ENCODE assay signal across 29 mouse cellular contexts in genomic region chr19:5999969-6000368, GRCm38 (mm10). TPM values are rescaled to one million over a fixed set of nuclear protein-coding genes. Genes with fewer than 3 reads are reported as not detected.
A peak's percentile ranks its signal among the peaks of the same experiment; 100 is the strongest.
DNase-seq lines count a peak whose midpoint lies in the region; ATAC-seq and TF ChIP-seq lines count a peak whose summit lies in the region.
"Had no signal": no experiment of that assay in that cellular context is flagged by ENCODE, and none has a peak within 500 bp of the region (broad histone marks: within the 10 kb centered on the region; RNA-seq: fewer than 3 reads in every experiment).

No protein-coding gene starts in this region.

- peak; percentile 19 for DNase-seq in lung, postnatal 0 days (ENCODE audit: low spot score)
- DNase-seq in lung, postnatal 36 days: no peak
- DNase-seq in 3T3-L1 (ENCODE audit: low read depth, low spot score) (peak; percentile 58), 416B (ENCODE audit: low read depth) (peak; percentile 43), NIH3T3 (ENCODE audit: low read depth) (peak; percentile 44), liver (no peak)
- DNase-seq in frontal cortex, postnatal 36 days (ENCODE audit: low spot score in 2 of 2): no peak
- DNase-seq: adrenal gland, adult 2 months; adrenal gland, postnatal 10 days; adrenal gland, postnatal 25 days; cerebellum, adult 11 months; cerebellum, adult 18-20 months; cerebellum, adult 8-10 months; cerebellum, adult 9-11 months; cerebellum, postnatal 14 days; cerebellum, postnatal 36 days; embryo, embryonic 11 days had no signal

- peak; percentile 22 for TF ChIP-seq CTCF in lung, postnatal 0 days (IDR thresholded peaks at IDR 0.05)

- 60% methylated on average over 5 of the region's 5 CpGs for WGBS in lung, postnatal 0 days
- WGBS in hindbrain, embryonic 12.5 days: 72% methylated on average over 5 of the region's 5 CpGs

- no peak for ATAC-seq in lung, postnatal 0 days
- ATAC-seq in hindbrain, embryonic 12.5 days (ENCODE audit: low FRiP score): no peak
- ATAC-seq: forebrain, embryonic 14.5 days; forebrain, embryonic 16.5 days had no signal

- H3K27ac ChIP-seq in lung, postnatal 0 days (ENCODE audit: low read length): no peak overlapping the region
- no peak overlapping the region for H3K27ac ChIP-seq in hindbrain, embryonic 12.5 days
- H3K27ac ChIP-seq: embryonic facial prominence, embryonic 13.5 days; embryonic facial prominence, embryonic 15.5 days; forebrain, embryonic 10.5 days; forebrain, embryonic 12.5 days had no signal

- peaks cover 15% of the 10 kb centered on the region; the same call in 1 of the 2 replicates for H3K36me3 ChIP-seq in lung, postnatal 0 days (ENCODE audit: insufficient read depth, low read length)
- no peaks in the 10 kb centered on the region for H3K36me3 ChIP-seq in hindbrain, embryonic 12.5 days
- H3K36me3 ChIP-seq: forebrain, embryonic 10.5 days; forebrain, embryonic 12.5 days had no signal

- TF ChIP-seq EP300 in lung, postnatal 0 days (IDR thresholded peaks at IDR 0.05): no peak

- H3K4me1 ChIP-seq in lung, postnatal 0 days (ENCODE audit: insufficient read depth, low read depth, low read length): no peaks in the 10 kb centered on the region; the same call in 1 of the 2 replicates
- H3K4me1 ChIP-seq in hindbrain, embryonic 12.5 days: no peaks in the 10 kb centered on the region
- H3K4me1 ChIP-seq: embryonic facial prominence, embryonic 13.5 days; embryonic facial prominence, embryonic 15.5 days; forebrain, embryonic 12.5 days had no signal

- no peaks in the 10 kb centered on the region for H3K9me3 ChIP-seq in lung, postnatal 0 days (ENCODE audit: low read length)
- H3K9me3 ChIP-seq in hindbrain, embryonic 12.5 days (replicated peaks): no peaks in the 10 kb centered on the region
- H3K9me3 ChIP-seq: embryonic facial prominence, embryonic 13.5 days; embryonic facial prominence, embryonic 15.5 days; forebrain, embryonic 10.5 days; forebrain, embryonic 12.5 days; G1E had no signal

- H3K9ac ChIP-seq in lung, postnatal 0 days (replicated peaks; ENCODE audit: low read depth): no peak overlapping the region
- H3K9ac ChIP-seq in hindbrain, embryonic 12.5 days: no peak overlapping the region
- H3K9ac ChIP-seq: embryonic facial prominence, embryonic 13.5 days; embryonic facial prominence, embryonic 15.5 days; forebrain, embryonic 12.5 days had no signal

- no peak overlapping the region for H3K4me2 ChIP-seq in lung, postnatal 0 days (replicated peaks; ENCODE audit: low read depth, low read length)
- no peak overlapping the region for H3K4me2 ChIP-seq in hindbrain, embryonic 12.5 days (replicated peaks)
- H3K4me2 ChIP-seq: embryonic facial prominence, embryonic 13.5 days; embryonic facial prominence, embryonic 15.5 days; forebrain, embryonic 12.5 days had no signal

- H3K27me3 ChIP-seq in lung, postnatal 0 days (replicated peaks; ENCODE audit: insufficient read depth, low read length): no peaks in the 10 kb centered on the region
- no peaks in the 10 kb centered on the region for H3K27me3 ChIP-seq in hindbrain, embryonic 12.5 days
- H3K27me3 ChIP-seq: embryonic facial prominence, embryonic 13.5 days; embryonic facial prominence, embryonic 15.5 days; forebrain, embryonic 12.5 days had no signal

- H3K4me3 ChIP-seq in lung, postnatal 0 days (ENCODE audit: low read depth, low read length): no peak overlapping the region
- no peak overlapping the region for H3K4me3 ChIP-seq in hindbrain, embryonic 12.5 days
- H3K4me3 ChIP-seq: embryonic facial prominence, embryonic 13.5 days; embryonic facial prominence, embryonic 15.5 days; erythroblast, embryonic 14.5 days; forebrain, embryonic 10.5 days; forebrain, embryonic 12.5 days had no signal

RNA-seq across cellular contexts. Expression of gene Slc22a20, which starts 14.0 kb away (rescaled TPM):
- polyA plus RNA-seq in lung, postnatal 0 days (2015; fragmentation: Nextera tagmentation; extraction: Ambion mirVana): not detected in 2 replicates
- polyA plus RNA-seq in hindbrain, embryonic 12.5 days (2016; fragmentation: Nextera tagmentation; extraction: Ambion mirVana): not detected in 2 replicates
- polyA plus RNA-seq: adrenal gland, adult 2 months; brain, embryonic 14.5 days; C2C12; embryonic facial prominence, embryonic 11.5 days; embryonic facial prominence, embryonic 13.5 days; embryonic facial prominence, embryonic 15.5 days; erythroblast, embryonic 14.5 days; forebrain, embryonic 10.5 days; forebrain, embryonic 12.5 days; forebrain, embryonic 14.5 days; forebrain, embryonic 16.5 days; G1E had no signal

RNA-seq across cellular contexts. Expression of gene Capn1, which starts 15.7 kb away (rescaled TPM):
- polyA plus RNA-seq in lung, postnatal 0 days (2015; fragmentation: Nextera tagmentation; extraction: Ambion mirVana): 11.9 and 14.3 TPM in 2 replicates
- polyA plus RNA-seq in hindbrain, embryonic 12.5 days (2016; fragmentation: Nextera tagmentation; extraction: Ambion mirVana): 5.5 and 7.7 TPM in 2 replicates

RNA-seq across cellular contexts. Expression of gene Pola2, which starts 36.0 kb away (rescaled TPM):
- 16.6 and 20.7 TPM in 2 replicates for polyA plus RNA-seq in lung, postnatal 0 days (2015; fragmentation: Nextera tagmentation; extraction: Ambion mirVana)
- 47.4 and 49.2 TPM in 2 replicates for polyA plus RNA-seq in hindbrain, embryonic 12.5 days (2016; fragmentation: Nextera tagmentation; extraction: Ambion mirVana)

RNA-seq across cellular contexts. Expression of gene Syvn1, which starts 46.4 kb away (rescaled TPM):
- 16.3 and 18.7 TPM in 2 replicates for polyA plus RNA-seq in lung, postnatal 0 days (2015; fragmentation: Nextera tagmentation; extraction: Ambion mirVana)
- polyA plus RNA-seq in hindbrain, embryonic 12.5 days (2016; fragmentation: Nextera tagmentation; extraction: Ambion mirVana): 31.7 and 32.8 TPM in 2 replicates

RNA-seq across cellular contexts. Expression of gene Mrpl49, which starts 57.6 kb away (rescaled TPM):
- polyA plus RNA-seq in lung, postnatal 0 days (2015; fragmentation: Nextera tagmentation; extraction: Ambion mirVana): 36.7 and 37.6 TPM in 2 replicates
- 65.1 and 67.5 TPM in 2 replicates for polyA plus RNA-seq in hindbrain, embryonic 12.5 days (2016; fragmentation: Nextera tagmentation; extraction: Ambion mirVana)

Comparison
In these comparisons a context has a peak if more than half of its experiments do, and no peak if none do; other contexts are left out.
1. DNase-seq: peak in lung, postnatal 0 days (single experiment), 3T3-L1 (single experiment), 416B (single experiment) and NIH3T3 (single experiment); none in lung, postnatal 36 days (single experiment), liver (single experiment) and frontal cortex, postnatal 36 days (0 of 2).